Mouse (Mus musculus) lung, postnatal 0 days (tissue): ENCODE measurements around the gene Arhgap21.

ENCODE experiments used
- CTCF ChIP-seq: IDR thresholded peaks from 2 replicates; pipeline ENCODE4 v1.5.1; 2016; ENCODE audit warnings: antibody characterized with exemption, mild to moderate bottlenecking
- EP300 ChIP-seq: IDR thresholded peaks from 2 replicates; pipeline ENCODE4 v1.6.1; 2016; ENCODE audit warnings: antibody characterized with exemption, mild to moderate bottlenecking, control low read depth

DNA sequence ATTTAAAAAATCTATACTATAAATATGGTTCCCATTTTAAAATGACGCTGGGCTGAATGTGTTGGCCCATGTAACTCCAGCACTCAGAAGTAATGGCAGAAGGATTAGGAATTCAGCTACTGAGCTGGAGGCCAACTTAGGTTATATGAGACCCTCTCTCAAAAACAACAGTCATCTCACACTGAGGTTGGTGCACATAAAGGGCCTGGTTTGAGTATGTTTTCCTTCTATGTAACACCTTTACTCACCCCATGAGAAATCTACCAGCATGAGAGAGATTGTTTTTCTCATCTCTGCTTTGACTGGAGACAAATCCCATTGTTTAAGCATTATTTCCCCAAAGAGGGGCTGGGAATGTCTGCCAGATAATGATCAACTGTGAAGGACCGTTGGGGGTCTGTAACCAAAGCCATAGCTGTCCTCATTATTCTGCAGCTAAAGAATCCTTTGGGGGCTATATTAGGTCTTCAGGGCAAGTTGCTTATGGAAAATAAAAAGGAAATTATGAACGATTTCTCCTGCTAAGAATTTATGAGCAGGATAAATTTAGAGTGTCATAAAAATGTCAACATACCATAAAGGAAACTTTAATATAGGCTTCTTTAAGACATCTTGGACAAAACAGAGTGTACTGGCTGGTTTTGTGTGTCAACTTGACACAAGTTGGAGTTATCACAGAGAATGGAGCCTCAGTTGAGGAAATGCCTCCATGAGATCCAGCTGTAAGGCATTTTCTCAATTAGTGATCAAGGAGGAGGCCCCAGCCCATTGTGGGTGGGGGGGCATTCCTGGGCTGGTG lies 136.9 kb downstream of the Arhgap21 start:
- no peak for TF ChIP-seq CTCF
- no peak for TF ChIP-seq EP300
